Mouse (Mus musculus) heart, adult 11 months (tissue): ENCODE data around the gene Ndnf.

Experiments used
- DNase-seq: peaks from one replicate; pipeline ENCODE4 v3.0.0; 2022

Gene Ndnf

GRCm38 (mm10) chr6:65671451-65671850, at the start of gene Ndnf:
Ndnf (plus strand) TSS chr6:65671590.
- peak; percentile 94 for DNase-seq

- no peak for DNase-seq
These were observed 48.2 kb upstream of the Ndnf start for GRCm38 (mm10) chr6:65623016-65623715.

- no peak for DNase-seq
These were observed 40.8 kb upstream of the Ndnf start for GRCm38 (mm10) chr6:65630578-65630977.

- DNase-seq: no peak
These were observed 39.2 kb upstream of the Ndnf start for GRCm38 (mm10) chr6:65632184-65632583.

GRCm38 (mm10) chr6:65642431-65642830, 29.0 kb upstream of the Ndnf start:
- no peak for DNase-seq

- DNase-seq: no peak
These were observed 27.3 kb upstream of the Ndnf start for GRCm38 (mm10) chr6:65644110-65644509.

- DNase-seq: no peak
These were observed 25.0 kb upstream of the Ndnf start for GRCm38 (mm10) chr6:65646408-65646807.

- no peak for DNase-seq
These were observed 23.7 kb upstream of the Ndnf start for GRCm38 (mm10) chr6:65647731-65648130.

- DNase-seq: no peak
These were observed 20.0 kb upstream of the Ndnf start for GRCm38 (mm10) chr6:65651376-65651775.

- no peak for DNase-seq
These were observed 10.1 kb upstream of the Ndnf start for GRCm38 (mm10) chr6:65661272-65661671.

GRCm38 (mm10) chr6:65662050-65662449, 9.3 kb upstream of the Ndnf start:
- no peak for DNase-seq

- DNase-seq: no peak
These were observed 7.4 kb upstream of the Ndnf start for GRCm38 (mm10) chr6:65663990-65664389.

GRCm38 (mm10) chr6:65666295-65666694, 5.1 kb upstream of the Ndnf start:
- DNase-seq: no peak

GRCm38 (mm10) chr6:65669971-65670370, 1.4 kb upstream of the Ndnf start:
- no peak for DNase-seq

GRCm38 (mm10) chr6:65670981-65671411, 394 bp upstream of the Ndnf start:
- peak; percentile 88 for DNase-seq

- peak; percentile 76 for DNase-seq
These were observed 991 bp downstream of the Ndnf start for GRCm38 (mm10) chr6:65672131-65673031.

GRCm38 (mm10) chr6:65693938-65694337, 22.5 kb downstream of the Ndnf start:
- no peak for DNase-seq

GRCm38 (mm10) chr6:65720676-65721075, 49.3 kb downstream of the Ndnf start:
- DNase-seq: no peak

- DNase-seq: no peak
These were observed 54.3 kb downstream of the Ndnf start for GRCm38 (mm10) chr6:65725677-65726076.

- no peak for DNase-seq
These were observed 56.9 kb downstream of the Ndnf start for GRCm38 (mm10) chr6:65728261-65728660.

GRCm38 (mm10) chr6:65739442-65739841, 68.1 kb downstream of the Ndnf start:
- DNase-seq: peak; percentile 91

- no peak for DNase-seq
These were observed 71.9 kb downstream of the Ndnf start for GRCm38 (mm10) chr6:65743144-65743870.

- DNase-seq: no peak
These were observed 72.4 kb downstream of the Ndnf start for GRCm38 (mm10) chr6:65743871-65744202.
